ENCODE assay signal across 12 mouse cellular contexts in genomic region chr7:37439117-37439844, GRCm38 (mm10).
A peak's percentile ranks its signal among the peaks of the same experiment; 100 is the strongest.
DNase-seq lines count a peak whose midpoint lies in the region; ATAC-seq and TF ChIP-seq lines count a peak whose summit lies in the region.
"Had no signal": no experiment of that assay in that cellular context is flagged by ENCODE, and none has a peak within 500 bp of the region (broad histone marks: within the 10 kb centered on the region; RNA-seq: fewer than 3 reads in every experiment).

No protein-coding gene starts in this region.

- 0 out of 2 replicates have a peak, but pooled peaks cover 1% of the 10 kb centered on the region for H3K9me3 ChIP-seq in hindbrain, embryonic 12.5 days (replicated peaks)
- H3K9me3 ChIP-seq in midbrain, embryonic 15.5 days = no peaks in the 10 kb centered on the region

- DNase-seq in gastrocnemius, postnatal 14 days = peak; percentile 29
- DNase-seq in gastrocnemius, postnatal 25 days = no peak
- no peak for DNase-seq in cerebellum, adult 2 months
- no peak for DNase-seq in layer of hippocampus, postnatal 36 days
- no peak for DNase-seq in left cerebral cortex, adult 8-10 months (ENCODE audit: low spot score in 2 of 2)
- DNase-seq: cerebellum, adult 9-10 months; heart, adult 11 months; kidney, adult 18-20 months had no signal

- peak; percentile 68 for ATAC-seq in common myeloid progenitor, adult 5-6 weeks (replicated peaks; ENCODE audit: low read depth, poor library complexity, severe bottlenecking)
- peak; percentile 88 for ATAC-seq in hindbrain, embryonic 12.5 days (ENCODE audit: low FRiP score)
- ATAC-seq in midbrain, embryonic 15.5 days (replicated peaks) = peak; percentile 50; the same call in 1 of the 2 replicates
- ATAC-seq: activated CD4-positive, CD25-positive, alpha-beta regulatory T cell, adult 4 months had no signal

- 44% methylated on average over 16 of the region's 16 CpGs for WGBS in hindbrain, embryonic 12.5 days
- WGBS in midbrain, embryonic 15.5 days = 41% methylated on average over 16 of the region's 16 CpGs
- 61% methylated on average over 16 of the region's 16 CpGs for WGBS in cerebellum, adult 2 months

- no peak overlapping the region for H3K9ac ChIP-seq in hindbrain, embryonic 12.5 days
- no peak overlapping the region for H3K9ac ChIP-seq in midbrain, embryonic 15.5 days

- H3K4me3 ChIP-seq in hindbrain, embryonic 12.5 days = no peak overlapping the region
- no peak overlapping the region for H3K4me3 ChIP-seq in midbrain, embryonic 15.5 days
- no peak overlapping the region for H3K4me3 ChIP-seq in cerebellum, adult 2 months (replicated peaks; ENCODE audit: insufficient read depth, low read depth, low read length)

- peak overlapping the region; percentile 37; the same call in 1 of the 2 replicates for H3K27ac ChIP-seq in hindbrain, embryonic 12.5 days
- H3K27ac ChIP-seq in midbrain, embryonic 15.5 days = no peak overlapping the region
- no peak overlapping the region for H3K27ac ChIP-seq in cerebellum, adult 2 months (ENCODE audit: insufficient read depth, low read length)

- intact Hi-C loops in gastrocnemius, postnatal 14 days (cut with DNase I; ENCODE audit: low total_unique reads) = no loop called here

- 0 out of 2 replicates have a peak overlapping the region, but pooled peaks have one; percentile 15 for H3K4me2 ChIP-seq in hindbrain, embryonic 12.5 days (replicated peaks)
- H3K4me2 ChIP-seq in midbrain, embryonic 15.5 days = no peak overlapping the region

- H3K36me3 ChIP-seq in hindbrain, embryonic 12.5 days = peaks cover under 1% of the 10 kb centered on the region; the same call in 1 of the 2 replicates
- no peaks in the 10 kb centered on the region for H3K36me3 ChIP-seq in midbrain, embryonic 15.5 days (replicated peaks)

- TF ChIP-seq CTCF in cerebellum, adult 2 months (IDR thresholded peaks at IDR 0.05; ENCODE audit: borderline replicate concordance, insufficient read depth, low read depth, low read length) = no peak

- peaks cover 11% of the 10 kb centered on the region; the same call in 1 of the 2 replicates for H3K4me1 ChIP-seq in hindbrain, embryonic 12.5 days
- peaks cover 9% of the 10 kb centered on the region for H3K4me1 ChIP-seq in midbrain, embryonic 15.5 days
- no peaks in the 10 kb centered on the region for H3K4me1 ChIP-seq in cerebellum, adult 2 months (ENCODE audit: control insufficient read depth, insufficient read depth, low read length)

- H3K27me3 ChIP-seq in hindbrain, embryonic 12.5 days = no peaks in the 10 kb centered on the region
- no peaks in the 10 kb centered on the region for H3K27me3 ChIP-seq in midbrain, embryonic 15.5 days (replicated peaks)
- no peaks in the 10 kb centered on the region for H3K27me3 ChIP-seq in cerebellum, adult 2 months (ENCODE audit: control insufficient read depth, insufficient read depth, low read length)

- no peak for TF ChIP-seq POLR2A in cerebellum, adult 2 months (IDR thresholded peaks at IDR 0.05; ENCODE audit: borderline replicate concordance, insufficient read depth, low read length)
